Mouse (Mus musculus): ENCODE data around the gene Pdrg1.
A peak's percentile ranks its signal among the peaks of the same experiment; 100 is the strongest.

Gene Pdrg1

DNA sequence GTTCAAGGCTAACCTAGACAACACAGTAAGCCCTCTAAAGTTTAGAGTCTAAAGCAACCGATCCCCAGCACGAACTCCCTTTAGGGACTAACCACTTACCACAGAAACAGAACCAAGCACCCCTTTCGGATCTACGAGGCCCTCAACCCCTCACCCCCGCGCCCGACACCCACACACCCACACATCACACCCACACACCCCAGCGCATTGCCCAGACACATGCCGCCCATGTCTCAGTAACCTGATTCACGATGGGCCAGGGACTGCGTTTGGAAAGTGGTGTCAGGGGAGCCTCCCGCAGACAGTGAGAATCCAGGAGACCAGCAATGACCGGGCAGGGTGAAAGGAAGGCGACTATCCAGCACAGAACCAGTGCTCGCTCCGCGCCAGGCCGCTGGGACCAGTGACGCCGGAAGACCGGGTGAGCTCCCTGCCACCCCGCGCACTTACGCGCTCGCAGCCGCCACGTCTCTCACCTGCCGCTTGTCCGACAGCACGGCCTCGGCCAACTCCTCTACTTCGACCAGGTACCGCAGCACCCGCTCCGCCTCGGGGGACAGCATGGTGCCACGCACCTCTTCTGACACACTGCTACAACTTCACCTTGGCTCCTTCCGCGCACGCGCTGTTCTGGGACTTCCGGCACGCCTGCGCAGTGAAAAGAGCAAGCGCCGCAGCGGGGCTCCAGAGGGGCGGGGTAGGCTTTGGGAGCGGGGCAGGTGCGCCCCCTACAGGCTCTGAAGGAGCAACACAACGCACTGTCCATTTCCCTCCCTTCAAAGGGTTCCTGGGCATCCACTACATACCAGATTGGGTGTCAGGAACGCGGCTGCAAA is at the start of gene Pdrg1:
TSS of gene Pdrg1 (minus strand) at position 670 of the 836 bp plus-strand sequence.
- peak; percentile 86 for ATAC-seq (ENCODE audit: insufficient number of reproducible peaks, low FRiP score, low TSS enrichment)

DNA sequence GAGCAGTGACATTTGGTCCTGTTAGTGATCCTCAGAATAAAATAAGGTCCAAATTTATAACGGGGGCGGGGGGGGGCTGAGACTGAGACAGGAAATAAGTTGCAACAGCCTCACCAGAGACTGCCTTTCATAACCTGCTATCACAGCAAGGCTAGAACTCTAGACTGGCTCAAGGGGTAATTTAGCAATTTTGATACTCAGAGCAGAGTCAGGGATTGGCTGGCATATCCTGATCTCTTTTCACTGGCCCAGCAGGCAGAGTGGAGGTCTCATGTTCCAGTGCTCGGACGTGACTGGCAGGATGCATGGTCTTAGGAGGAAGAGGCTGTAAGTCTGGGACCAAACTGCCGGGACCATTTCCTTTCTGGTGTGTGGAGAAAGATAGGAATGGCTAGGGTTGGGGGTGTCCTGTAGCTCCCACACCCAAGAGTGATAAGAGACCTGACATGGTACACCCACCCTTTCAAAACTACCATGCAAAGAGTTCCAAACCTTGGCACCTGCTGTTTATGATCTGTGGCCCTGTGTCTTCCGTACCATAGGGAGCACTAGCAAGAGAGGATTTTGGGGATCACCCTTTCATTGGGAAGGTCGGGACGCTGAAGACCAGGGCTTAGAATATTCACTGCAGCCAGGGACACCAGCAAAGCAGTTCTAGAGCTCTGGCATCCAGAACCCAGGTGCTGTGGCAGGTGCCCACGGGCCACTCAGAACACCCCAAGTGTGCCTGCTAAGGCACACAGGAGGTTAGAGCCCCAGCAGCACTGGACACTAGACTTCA is 49.2 kb upstream of the Pdrg1 start:
- no peak for ATAC-seq (ENCODE audit: insufficient number of reproducible peaks, low FRiP score, low TSS enrichment)

- no peak for ATAC-seq (ENCODE audit: insufficient number of reproducible peaks, low FRiP score, low TSS enrichment)
Observed at GRCm38 (mm10) chr2:153063394-153063793, 48.2 kb upstream of the Pdrg1 start.

- no peak for ATAC-seq (ENCODE audit: insufficient number of reproducible peaks, low FRiP score, low TSS enrichment)
Observed at GRCm38 (mm10) chr2:153060216-153060615, 45.0 kb upstream of the Pdrg1 start.

DNA sequence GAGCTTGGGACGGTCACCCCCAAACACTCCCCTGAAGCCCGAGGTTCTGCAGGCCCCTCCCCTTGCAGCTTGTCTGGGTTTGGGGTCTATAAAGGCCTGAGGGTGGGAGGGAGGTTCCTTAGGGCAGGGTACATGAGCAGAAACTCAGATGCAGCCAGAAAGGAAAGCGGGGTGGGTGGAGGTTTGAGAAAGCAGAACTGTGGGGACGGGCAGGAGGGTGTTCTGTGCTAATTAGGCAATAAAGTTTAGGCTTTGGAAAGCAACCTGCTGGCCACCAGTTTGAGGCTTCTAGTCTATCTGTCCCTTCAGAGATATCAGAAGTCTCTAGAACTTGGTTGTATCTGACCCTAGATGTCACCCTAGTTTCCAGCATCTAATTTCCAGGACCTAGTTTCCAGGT is 43.1 kb upstream of the Pdrg1 start:
- no peak for ATAC-seq (ENCODE audit: insufficient number of reproducible peaks, low FRiP score, low TSS enrichment)

DNA sequence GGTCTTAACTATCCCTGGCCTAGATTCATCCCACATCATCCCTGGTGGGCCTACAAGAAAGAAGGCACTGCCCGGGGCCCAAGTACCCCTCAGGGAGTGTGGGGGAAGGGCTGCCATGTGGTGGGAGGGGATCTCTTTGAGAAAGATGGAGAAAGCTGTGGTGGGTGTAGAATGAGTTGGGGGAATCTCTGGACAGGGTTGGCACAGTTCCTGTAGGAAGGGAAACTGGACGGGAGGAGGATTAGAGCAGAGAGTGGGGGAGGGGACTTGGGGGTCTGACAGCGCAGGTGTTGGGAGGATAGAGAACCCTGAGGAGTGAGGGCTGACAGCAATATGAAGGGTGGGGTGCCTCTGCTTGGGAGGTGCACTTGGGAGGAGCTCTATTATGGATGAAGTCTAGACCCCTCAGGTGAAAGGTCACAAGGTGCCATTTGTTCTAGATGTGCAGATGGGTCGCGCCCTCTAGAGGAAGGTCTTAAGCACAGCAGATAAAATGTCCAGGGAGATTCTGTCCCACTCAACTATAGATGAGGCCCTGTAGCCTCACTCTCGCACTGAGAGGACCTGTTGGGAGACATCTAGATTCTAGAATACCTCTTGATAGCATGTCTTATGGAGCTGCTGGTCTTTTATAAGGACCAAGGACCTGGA is 40.2 kb upstream of the Pdrg1 start:
- ATAC-seq (ENCODE audit: insufficient number of reproducible peaks, low FRiP score, low TSS enrichment): no peak

DNA sequence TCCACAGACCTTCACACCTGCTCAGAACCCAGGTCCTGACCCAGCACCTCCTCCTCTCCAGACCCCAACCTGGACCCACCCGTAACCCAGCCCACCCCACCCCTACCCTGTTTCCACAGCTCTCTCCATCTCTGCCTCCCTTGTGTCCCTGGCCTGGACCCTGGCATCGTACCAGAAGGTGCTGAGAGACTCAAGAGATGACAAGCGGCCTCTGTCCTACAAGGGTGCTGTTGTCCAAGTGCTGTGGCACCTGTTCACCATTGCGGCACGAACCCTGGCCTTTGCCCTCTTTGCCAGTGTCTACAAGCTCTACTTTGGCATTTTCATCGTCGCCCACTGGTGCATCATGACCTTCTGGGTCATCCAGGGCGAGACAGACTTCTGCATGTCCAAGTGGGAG is 38.7 kb upstream of the Pdrg1 start:
- no peak for ATAC-seq (ENCODE audit: insufficient number of reproducible peaks, low FRiP score, low TSS enrichment)

DNA sequence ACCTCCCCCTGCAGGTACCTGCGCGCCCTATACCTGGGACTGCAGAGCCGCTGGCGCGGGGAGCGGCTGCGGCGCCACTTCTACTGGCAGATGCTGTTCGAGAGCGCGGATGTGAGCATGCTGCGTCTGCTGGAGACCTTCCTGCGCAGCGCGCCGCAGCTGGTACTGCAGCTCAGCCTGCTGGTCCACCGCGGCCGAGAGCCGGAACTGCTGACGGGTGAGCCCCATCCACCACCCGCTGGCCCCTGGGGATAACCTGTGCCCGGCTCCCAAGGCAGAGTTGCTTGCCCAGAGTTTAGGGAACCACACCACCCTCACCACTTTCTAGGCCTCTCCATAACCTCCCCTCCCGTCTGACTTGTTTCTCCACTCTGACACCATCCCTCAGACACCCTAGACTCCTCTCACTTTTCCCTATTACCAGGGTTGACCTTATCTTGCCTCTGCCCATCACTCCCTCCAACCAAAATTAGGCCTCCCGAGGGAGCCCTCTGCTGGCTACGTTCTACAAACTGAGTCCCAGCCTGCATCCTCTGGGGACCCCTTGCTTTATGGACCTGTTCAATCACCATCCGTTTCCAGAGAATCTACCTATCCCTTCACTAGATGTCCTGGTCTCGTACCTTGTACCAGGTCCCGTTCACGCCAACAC is 37.6 kb upstream of the Pdrg1 start:
- ATAC-seq (ENCODE audit: insufficient number of reproducible peaks, low FRiP score, low TSS enrichment): no peak

DNA sequence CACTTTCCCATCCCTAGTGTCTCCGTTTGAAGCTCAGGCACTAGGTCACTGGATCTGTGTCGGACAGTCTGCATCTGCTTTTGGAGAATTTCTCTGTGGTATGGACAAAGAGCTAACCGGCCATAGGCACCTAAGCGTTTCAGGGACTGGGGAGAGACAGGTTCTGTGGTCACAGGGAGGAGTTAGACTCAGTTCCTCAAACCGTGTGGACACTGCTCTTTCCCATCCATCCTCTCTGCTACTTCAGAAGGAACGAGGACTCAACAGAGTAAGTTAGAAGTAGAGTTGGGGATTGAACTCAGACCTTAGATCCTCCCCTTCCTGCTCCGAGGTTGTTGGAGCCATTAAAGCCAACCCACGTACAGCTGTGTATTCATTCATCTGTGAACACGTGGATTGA is 36.3 kb upstream of the Pdrg1 start:
- ATAC-seq (ENCODE audit: insufficient number of reproducible peaks, low FRiP score, low TSS enrichment): no peak

GRCm38 (mm10) chr2:153051095-153051494 is 35.9 kb upstream of the Pdrg1 start:
- no peak for ATAC-seq (ENCODE audit: insufficient number of reproducible peaks, low FRiP score, low TSS enrichment)

DNA sequence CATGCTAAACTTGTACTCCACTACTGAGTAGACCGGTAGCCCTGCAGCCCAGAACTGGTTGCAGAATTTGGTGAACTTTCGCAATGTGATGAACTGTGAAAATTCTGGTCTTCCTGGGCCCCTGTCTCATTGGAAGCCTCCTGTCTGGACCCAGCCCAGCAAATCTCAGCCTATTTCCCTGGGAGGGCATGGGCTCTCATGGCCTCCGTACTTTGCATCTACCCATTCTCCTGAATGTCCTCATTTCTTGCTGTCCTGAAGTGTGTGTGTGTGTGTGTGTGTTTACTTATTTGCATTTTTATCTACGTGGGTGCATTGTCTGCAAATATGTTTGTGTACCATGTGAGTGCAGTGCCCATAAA is 34.8 kb upstream of the Pdrg1 start:
- ATAC-seq (ENCODE audit: insufficient number of reproducible peaks, low FRiP score, low TSS enrichment): no peak

DNA sequence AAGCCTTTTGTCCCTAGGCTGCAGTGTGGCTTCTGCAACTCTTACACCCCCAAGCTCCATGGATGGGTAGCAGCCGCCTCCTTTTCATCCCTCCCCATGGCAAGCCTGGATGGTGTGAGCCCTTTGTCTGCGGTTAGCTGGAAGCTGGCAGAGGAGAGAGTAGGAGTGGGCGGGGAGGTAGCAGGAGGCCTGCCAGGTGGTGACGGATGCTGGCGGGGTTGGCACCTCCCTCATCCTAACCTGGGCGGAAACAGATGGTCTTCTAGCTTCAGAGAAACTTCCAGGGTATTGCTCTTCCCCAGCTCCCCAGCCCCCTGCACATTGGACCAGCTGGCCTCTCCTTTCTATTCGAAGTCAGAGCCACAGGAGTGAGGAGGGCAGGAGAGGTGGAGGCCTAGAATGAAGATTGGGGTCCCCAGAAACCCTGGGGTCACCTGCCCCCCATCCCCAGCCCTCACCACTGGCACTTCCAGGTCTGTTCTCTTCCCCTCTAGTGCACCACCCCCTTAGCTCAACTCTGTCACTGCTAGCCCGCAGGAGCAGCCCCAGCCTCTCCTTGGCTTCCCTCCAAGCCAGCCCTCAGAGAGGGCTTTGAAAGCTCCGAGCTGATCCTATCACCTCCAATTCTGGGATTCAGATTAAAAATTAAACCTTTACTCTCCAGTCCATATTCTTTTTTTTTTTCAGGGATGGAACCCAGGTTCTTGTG is 34.2 kb upstream of the Pdrg1 start:
- ATAC-seq (ENCODE audit: insufficient number of reproducible peaks, low FRiP score, low TSS enrichment): peak; percentile 78

DNA sequence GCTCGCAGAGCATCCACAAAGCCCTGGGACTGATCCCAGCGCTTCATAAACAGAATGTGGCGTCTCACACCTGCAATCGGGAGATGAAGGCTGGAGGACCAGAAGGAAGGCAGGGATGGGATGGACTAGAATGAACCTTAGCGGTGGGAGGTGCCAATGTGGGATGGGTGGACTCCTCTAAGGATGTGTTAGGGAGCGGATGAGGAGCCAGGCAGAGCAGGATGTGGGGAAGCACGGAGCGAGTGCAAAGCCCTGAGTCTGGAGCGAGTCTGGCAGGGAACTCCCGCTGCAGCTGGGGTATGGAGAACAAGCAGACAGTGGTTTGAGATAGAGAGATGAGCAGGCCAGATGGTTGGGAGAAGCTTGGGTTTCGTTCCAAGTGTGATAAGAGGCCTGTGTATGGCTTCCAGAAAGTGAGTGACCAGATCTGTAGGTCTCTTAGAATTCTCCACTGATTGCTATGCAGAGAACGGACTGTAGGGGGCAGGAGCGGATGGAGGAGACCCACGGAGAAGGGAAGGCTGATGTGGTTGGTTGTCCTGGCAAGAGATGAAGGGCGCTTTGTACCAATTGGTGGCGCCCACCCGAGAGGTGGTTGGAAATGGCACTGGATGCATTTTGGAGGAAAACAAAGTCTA is 32.7 kb upstream of the Pdrg1 start:
- no peak for ATAC-seq (ENCODE audit: insufficient number of reproducible peaks, low FRiP score, low TSS enrichment)

GRCm38 (mm10) chr2:153045884-153046299 is 30.7 kb upstream of the Pdrg1 start:
- ATAC-seq (ENCODE audit: insufficient number of reproducible peaks, low FRiP score, low TSS enrichment): 0 out of 2 replicates have a peak, but pooled peaks have one; percentile 4

GRCm38 (mm10) chr2:153043886-153044285 is 28.7 kb upstream of the Pdrg1 start:
- no peak for ATAC-seq (ENCODE audit: insufficient number of reproducible peaks, low FRiP score, low TSS enrichment)

- ATAC-seq (ENCODE audit: insufficient number of reproducible peaks, low FRiP score, low TSS enrichment): no peak
Observed at GRCm38 (mm10) chr2:153036690-153037089, 21.5 kb upstream of the Pdrg1 start.

DNA sequence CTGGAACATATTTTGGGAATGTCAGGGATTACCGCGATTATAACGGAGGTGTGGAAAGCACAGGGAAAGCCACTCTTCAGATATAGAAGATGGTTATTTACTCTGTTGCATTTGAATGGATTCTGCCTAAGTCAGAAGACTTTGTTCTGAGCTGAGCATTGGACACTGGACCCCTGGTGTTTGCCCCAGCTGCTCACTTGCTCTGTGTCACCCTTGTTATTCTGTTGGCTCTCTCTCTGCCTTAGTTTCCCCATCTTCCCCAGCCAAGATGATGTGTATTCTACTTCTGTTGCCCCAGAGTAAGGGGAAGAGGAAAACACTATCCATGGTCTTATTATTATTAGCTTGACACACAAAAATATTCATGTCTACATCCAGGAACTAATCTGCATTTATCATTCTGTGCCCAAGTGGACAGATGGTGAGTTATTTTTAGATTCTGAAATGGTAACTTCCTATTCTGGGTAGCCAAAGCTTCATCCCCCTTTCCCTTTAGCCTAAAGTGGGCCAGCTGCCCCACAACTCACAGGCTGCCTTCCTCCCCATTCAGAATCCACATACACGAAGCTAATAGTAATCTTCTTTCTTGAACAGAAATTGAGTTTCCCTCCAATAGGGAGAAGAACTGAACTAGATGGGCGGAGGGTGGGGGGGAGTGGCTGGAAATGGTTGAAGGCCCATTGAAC is 18.5 kb upstream of the Pdrg1 start:
- ATAC-seq (ENCODE audit: insufficient number of reproducible peaks, low FRiP score, low TSS enrichment): no peak

- no peak for ATAC-seq (ENCODE audit: insufficient number of reproducible peaks, low FRiP score, low TSS enrichment)
Observed at GRCm38 (mm10) chr2:153032973-153033372, 17.7 kb upstream of the Pdrg1 start.
